Mouse (Mus musculus) erythroblast, embryonic 14.5 days (primary cell): ENCODE results near the gene Arl15.

Source experiments
- GATA1 ChIP-seq: IDR thresholded peaks from 2 replicates; pipeline ENCODE4 v1.6.1; 2012; ENCODE audit warnings: low read length, inconsistent platforms, mixed read lengths
- TAL1 ChIP-seq: IDR thresholded peaks from 3 replicates; pipeline ENCODE4 v1.6.1; 2012; ENCODE audit warnings: low read length, inconsistent platforms, mixed read lengths

DNA sequence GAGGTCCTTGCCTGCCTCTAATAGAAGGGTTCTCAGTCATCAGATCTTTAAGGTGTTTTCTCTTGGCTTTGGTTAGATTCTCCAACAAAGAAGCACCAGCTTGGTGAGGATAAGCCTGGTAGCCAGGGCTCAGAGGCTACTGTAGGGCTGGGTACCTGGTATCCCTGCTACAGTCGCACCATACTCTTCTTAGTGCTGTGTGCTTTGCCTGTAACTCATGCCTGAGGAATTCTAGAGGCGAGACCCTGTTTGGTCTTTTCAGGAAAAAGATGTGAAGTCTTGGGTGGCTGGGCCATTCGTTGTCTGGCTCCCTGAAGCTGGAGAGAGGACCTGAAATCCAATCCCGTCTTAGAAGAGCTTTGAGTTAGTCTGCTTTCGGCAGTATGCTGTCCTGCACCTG, 93.8 kb downstream of the Arl15 start:
- TF ChIP-seq TAL1 (no peak), GATA1 (no peak)
